Mouse (Mus musculus): ENCODE measurements at regions not wholly inside any gene's neighbourhood (a gene's known extent, or its start where the extent isn't known, plus 50 kb on each side); places are given as distances from the start of the nearest gene placed in this dataset.

GRCm38 (mm10) chr5:9954652-9955051, 229.7 kb upstream of the Grm3 start:
- peak; percentile 3 for DNase-seq

GRCm38 (mm10) chr5:9938746-9939145, 213.8 kb upstream of the Grm3 start:
- no peak for DNase-seq

GRCm38 (mm10) chr5:9912936-9913335, 188.0 kb upstream of the Grm3 start:
- no peak for DNase-seq

- DNase-seq, result no peak
These were observed 186.8 kb upstream of the Grm3 start for GRCm38 (mm10) chr5:9911783-9912182.

- no peak for DNase-seq
These were observed 186.1 kb upstream of the Grm3 start for GRCm38 (mm10) chr5:9911089-9911473.

- no peak for DNase-seq
These were observed 185.6 kb upstream of the Grm3 start for GRCm38 (mm10) chr5:9910452-9911088.

- DNase-seq, result no peak
These were observed 170.3 kb upstream of the Grm3 start for GRCm38 (mm10) chr5:9895297-9895696.

GRCm38 (mm10) chr5:9878063-9878462, 153.1 kb upstream of the Grm3 start:
- no peak for DNase-seq

- no peak for DNase-seq
These were observed 144.1 kb upstream of the Grm3 start for GRCm38 (mm10) chr5:9869091-9869490.

GRCm38 (mm10) chr5:9829750-9830149, 104.8 kb upstream of the Grm3 start:
- no peak for DNase-seq

- no peak for DNase-seq
These were observed 76.7 kb upstream of the Grm3 start for GRCm38 (mm10) chr5:9801707-9802106.

- DNase-seq, result no peak
These were observed 56.1 kb upstream of the Grm3 start for GRCm38 (mm10) chr5:9781107-9781506.

All from adrenal gland, adult 8-10 months (tissue).